Mouse (Mus musculus) limb, embryonic 11.5 days (tissue): ENCODE data around the gene Twf1. TPM values are rescaled to one million over a fixed set of nuclear protein-coding genes. Genes with fewer than 3 reads are reported as not detected.
A peak's percentile ranks its signal among the peaks of the same experiment; 100 is the strongest.

ENCODE experiments used
- ATAC-seq: fragments of 200-750 bp; cut with Nextera tagmentation; 2 replicates; pipeline ENCODE4 v1.8.0; 2017; ENCODE audit warnings: low read depth; ENCODE audit not compliant: insufficient number of reproducible peaks, low FRiP score, low TSS enrichment
- DNase-seq: peaks from one replicate; pipeline ENCODE4 v3.0.0-alpha.2; 2015; ENCODE audit warnings: low spot score
- H3K27ac ChIP-seq: fragments of 300-500 bp; sonication (generic); replicated peaks from 2 replicates; pipeline ENCODE4 v1.5.1; 2014; ENCODE audit warnings: low read depth, mild to moderate bottlenecking, low read length
- H3K27me3 ChIP-seq: fragments of 300-500 bp; sonication (generic); 2 replicates; pipeline ENCODE4 v1.6.1; 2014; ENCODE audit warnings: mild to moderate bottlenecking, low read length, mixed read lengths; ENCODE audit not compliant: control insufficient read depth, insufficient read depth
- H3K36me3 ChIP-seq: fragments of 300-500 bp; sonication (generic); 2 replicates; pipeline ENCODE4 v1.6.1; 2014; ENCODE audit warnings: mild to moderate bottlenecking, low read length, moderate library complexity, mixed read lengths; ENCODE audit not compliant: control insufficient read depth, insufficient read depth
- H3K4me1 ChIP-seq: fragments of 300-500 bp; sonication (generic); 2 replicates; pipeline ENCODE4 v1.6.1; 2014; ENCODE audit warnings: low read length, mixed read lengths; ENCODE audit not compliant: control insufficient read depth, insufficient read depth
- H3K4me2 ChIP-seq: fragments of 300-500 bp; sonication (generic); 2 replicates; pipeline ENCODE4 v1.6.1; 2014; ENCODE audit warnings: low read depth, mild to moderate bottlenecking, moderate library complexity; ENCODE audit not compliant: severe bottlenecking
- H3K4me3 ChIP-seq: fragments of 300-500 bp; sonication (generic); 2 replicates; pipeline ENCODE4 v1.5.1; 2014; ENCODE audit warnings: low read depth, low read length
- H3K9ac ChIP-seq: fragments of 300-500 bp; sonication (generic); 2 replicates; pipeline ENCODE4 v1.6.1; 2014; ENCODE audit warnings: mild to moderate bottlenecking, low read length
- H3K9me3 ChIP-seq: fragments of 300-500 bp; sonication (generic); 2 replicates; pipeline ENCODE4 v1.6.1; 2016; ENCODE audit warnings: low read length; ENCODE audit not compliant: control insufficient read depth
- WGBS: fragments of 180-500 bp; shearing (Covaris S2); extraction: QIAGEN DNeasy Blood & Tissue Kit; methylation state at CpG from one replicate; pipeline ENCODE4 v1.1.7; 2014; 5-methylcytosine and 5-hydroxymethylcytosine counted together
- polyA plus RNA-seq: library from polyadenylated mRNA; unstranded; fragments of >200 nt; fragmentation: Nextera tagmentation; extraction: Ambion mirVana; gene quantifications from 2 replicates; pipeline ENCODE4 v1.2.1, GENCODE M21; 2014

Gene Twf1
- polyA plus RNA-seq, 1 experiment from 2014 or later = 64.4 TPM

GRCm38 (mm10) chr15:94542567-94543408 is 46.9 kb downstream of the Twf1 start:
- DNase-seq (no peak), ATAC-seq (peak; percentile 85)
- no peaks in the 10 kb centered on the region for H3K36me3 ChIP-seq
- peak overlapping the region; percentile 67 for H3K9ac ChIP-seq
- H3K4me2 ChIP-seq = peak overlapping the region; percentile 56
- 15% methylated on average over 17 of the region's 22 CpGs for WGBS
- H3K27ac ChIP-seq = no peak overlapping the region
- H3K4me3 ChIP-seq = peak overlapping the region; percentile 85
- no peaks in the 10 kb centered on the region for H3K9me3 ChIP-seq
- no peaks in the 10 kb centered on the region for H3K27me3 ChIP-seq
- peaks cover 2% of the 10 kb centered on the region; the same call in 1 of the 2 replicates for H3K4me1 ChIP-seq

GRCm38 (mm10) chr15:94539296-94539695 is 50.4 kb downstream of the Twf1 start:
- no peaks in the 10 kb centered on the region for H3K9me3 ChIP-seq
- ATAC-seq (no peak), DNase-seq (no peak)
- no peaks in the 10 kb centered on the region for H3K27me3 ChIP-seq
- no peak overlapping the region for H3K4me2 ChIP-seq
- H3K4me1 ChIP-seq = peaks cover 2% of the 10 kb centered on the region; the same call in 1 of the 2 replicates
- no peak overlapping the region for H3K27ac ChIP-seq
- no peak overlapping the region for H3K4me3 ChIP-seq
- H3K9ac ChIP-seq = no peak overlapping the region
- WGBS = 94% methylated on average over 3 of the region's 3 CpGs
- H3K36me3 ChIP-seq = no peaks in the 10 kb centered on the region

GRCm38 (mm10) chr15:94535521-94535920 is 54.2 kb downstream of the Twf1 start:
- WGBS = 88% methylated on average over 7 of the region's 7 CpGs
- ATAC-seq = no peak
- DNase-seq = no peak

GRCm38 (mm10) chr15:94532956-94533355 is 56.7 kb downstream of the Twf1 start:
- Histone ChIP-seq H3K4me2 (no peak overlapping the region), H3K9ac (no peak overlapping the region), H3K4me1 (no peaks in the 10 kb centered on the region), H3K27me3 (no peaks in the 10 kb centered on the region), H3K36me3 (no peaks in the 10 kb centered on the region), H3K27ac (no peak overlapping the region), H3K9me3 (no peaks in the 10 kb centered on the region), H3K4me3 (no peak overlapping the region)
- ATAC-seq = no peak
- 95% methylated on average over 6 of the region's 6 CpGs for WGBS
- no peak for DNase-seq

More at GRCm38 (mm10) chr15:94535521-94535920, 54.2 kb downstream of the Twf1 start:
- no peak overlapping the region for H3K27ac ChIP-seq
- no peaks in the 10 kb centered on the region for H3K4me1 ChIP-seq
- H3K9ac ChIP-seq = no peak overlapping the region
- no peak overlapping the region for H3K4me3 ChIP-seq
- no peaks in the 10 kb centered on the region for H3K27me3 ChIP-seq
- H3K36me3 ChIP-seq = no peaks in the 10 kb centered on the region
- no peak overlapping the region for H3K4me2 ChIP-seq
- H3K9me3 ChIP-seq = no peaks in the 10 kb centered on the region

GRCm38 (mm10) chr15:94532306-94532705 is 57.4 kb downstream of the Twf1 start:
- WGBS = 95% methylated on average over 5 of the region's 5 CpGs
- ATAC-seq = no peak

GRCm38 (mm10) chr15:94530519-94530918 is 59.2 kb downstream of the Twf1 start:
- no peak overlapping the region for H3K4me2 ChIP-seq
- no peaks in the 10 kb centered on the region for H3K4me1 ChIP-seq
- H3K4me3 ChIP-seq = no peak overlapping the region
- H3K9ac ChIP-seq = no peak overlapping the region
- no peak overlapping the region for H3K27ac ChIP-seq
- no peaks in the 10 kb centered on the region for H3K36me3 ChIP-seq
- ATAC-seq (no peak), DNase-seq (no peak)
- H3K27me3 ChIP-seq = no peaks in the 10 kb centered on the region
- H3K9me3 ChIP-seq = no peaks in the 10 kb centered on the region
- WGBS = 81% methylated on average over 3 of the region's 3 CpGs

More at GRCm38 (mm10) chr15:94532306-94532705, 57.4 kb downstream of the Twf1 start:
- DNase-seq = no peak
- H3K9me3 ChIP-seq = no peaks in the 10 kb centered on the region
- H3K4me1 ChIP-seq = no peaks in the 10 kb centered on the region
- H3K27ac ChIP-seq = no peak overlapping the region
- no peak overlapping the region for H3K4me2 ChIP-seq
- no peak overlapping the region for H3K4me3 ChIP-seq
- no peaks in the 10 kb centered on the region for H3K36me3 ChIP-seq
- no peak overlapping the region for H3K9ac ChIP-seq
- no peaks in the 10 kb centered on the region for H3K27me3 ChIP-seq

Other genes starting within 250 kb of the Twf1 start
- 4.9 and 5.2 TPM in 2 replicates for gene Adamts20, start 124.5 kb downstream of the Twf1 start, polyA plus RNA-seq
- 9.0 and 10.3 TPM in 2 replicates for gene Pus7l, start 46.3 kb downstream of the Twf1 start, polyA plus RNA-seq
- gene Irak4, start 46.2 kb downstream of the Twf1 start, polyA plus RNA-seq = 1.7 and 2.7 TPM in 2 replicates
- 1.0 and 1.7 TPM in 2 replicates for gene Tmem117, start 39.3 kb upstream of the Twf1 start, polyA plus RNA-seq